Mouse (Mus musculus) brain, adult 2 months (tissue): ENCODE measurements around the gene Arhgap30.

Experiments
- DNase-seq: peaks from one replicate; pipeline ENCODE4 v3.0.0; 2011; ENCODE audit warnings: low read depth, low spot score

The Arhgap30 gene

DNA sequence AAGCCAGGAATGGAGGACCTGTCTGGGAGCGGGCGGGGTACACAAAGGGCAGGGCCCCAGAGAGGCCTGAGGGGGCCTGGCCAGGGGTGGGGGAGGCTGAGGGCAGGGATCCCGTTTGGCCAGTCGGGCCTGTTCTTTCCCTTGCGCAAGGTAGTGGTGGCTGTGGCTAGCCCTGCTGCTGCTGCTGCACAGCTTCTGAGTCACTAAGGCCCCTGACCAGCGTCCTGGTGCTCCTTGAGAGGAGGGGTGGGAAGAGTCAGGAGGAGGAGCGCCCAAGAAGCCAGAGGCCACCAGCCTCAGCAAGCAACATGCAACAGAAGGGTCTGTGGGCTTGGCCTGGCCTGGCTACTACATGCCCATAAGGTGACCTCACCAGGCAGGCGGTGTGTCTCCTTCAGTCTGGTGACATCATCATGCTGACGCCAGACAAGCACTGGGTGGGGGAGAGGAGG lies 13.1 kb upstream of the Arhgap30 start:
- DNase-seq = no peak

DNA sequence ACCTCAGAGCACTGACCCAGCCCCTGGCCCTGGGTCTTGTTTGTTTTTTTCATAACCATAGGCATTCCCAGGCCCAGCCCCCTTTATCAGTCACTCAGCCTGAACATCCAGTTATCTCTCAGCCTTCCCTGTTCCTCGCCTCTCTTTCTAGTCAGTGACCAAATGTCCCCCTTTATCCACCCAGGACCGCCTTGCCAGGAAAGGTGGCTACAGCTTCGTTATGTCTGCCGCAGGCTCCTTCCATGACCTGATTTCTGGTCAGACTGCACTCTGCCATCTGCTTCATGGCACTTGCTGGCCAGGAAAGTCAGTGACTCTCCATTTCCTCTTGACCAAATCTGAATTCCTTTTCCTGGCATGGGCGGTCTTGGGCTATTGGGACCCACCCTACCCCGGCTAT lies 10.5 kb upstream of the Arhgap30 start:
- peak; percentile 81 for DNase-seq

DNA sequence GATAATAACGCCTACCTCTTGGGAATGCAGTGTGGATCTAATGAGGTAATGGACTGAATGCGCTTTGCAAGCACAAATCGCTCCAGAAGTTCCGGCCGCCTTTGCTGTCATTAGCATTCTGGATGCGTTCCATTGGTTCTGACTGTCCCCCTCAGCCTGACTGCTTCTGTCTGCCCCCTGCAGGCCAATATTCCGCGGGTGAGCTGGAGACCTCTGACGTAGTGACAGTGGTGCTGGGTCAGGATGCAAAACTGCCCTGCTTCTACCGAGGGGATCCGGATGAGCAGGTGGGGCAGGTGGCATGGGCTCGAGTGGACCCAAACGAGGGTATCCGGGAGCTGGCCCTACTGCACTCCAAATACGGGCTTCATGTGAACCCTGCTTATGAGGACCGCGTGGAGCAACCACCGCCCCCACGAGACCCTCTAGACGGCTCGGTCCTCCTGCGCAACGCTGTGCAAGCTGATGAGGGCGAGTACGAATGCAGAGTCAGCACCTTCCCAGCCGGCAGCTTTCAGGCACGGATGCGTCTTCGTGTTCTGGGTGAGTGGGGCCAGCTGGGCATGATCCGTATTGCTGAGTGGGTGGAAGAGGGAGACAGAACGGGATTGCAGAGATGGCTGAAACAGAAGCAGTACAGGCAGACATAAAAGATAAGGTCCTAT lies 8.7 kb upstream of the Arhgap30 start:
- DNase-seq = peak; percentile 95

DNA sequence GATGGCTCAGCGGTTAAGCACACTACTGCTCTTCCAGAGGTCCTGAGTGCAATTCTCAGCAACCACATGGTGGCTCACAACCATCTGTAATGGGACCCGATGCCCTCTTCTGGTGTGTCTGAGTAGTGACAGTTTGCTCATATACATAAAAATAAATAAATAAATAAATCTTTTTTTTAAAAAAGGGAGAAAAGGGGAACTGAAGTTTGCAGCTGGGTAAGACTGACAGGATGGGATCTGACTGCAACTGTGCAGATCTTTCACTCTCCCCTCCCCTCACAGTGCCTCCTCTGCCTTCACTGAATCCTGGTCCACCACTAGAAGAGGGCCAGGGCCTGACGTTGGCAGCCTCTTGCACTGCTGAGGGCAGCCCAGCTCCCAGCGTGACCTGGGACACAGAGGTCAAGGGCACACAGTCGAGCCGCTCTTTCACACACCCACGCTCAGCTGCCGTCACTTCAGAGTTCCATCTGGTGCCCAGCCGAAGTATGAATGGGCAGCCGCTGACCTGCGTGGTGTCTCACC lies 6.6 kb upstream of the Arhgap30 start:
- DNase-seq = no peak

DNA sequence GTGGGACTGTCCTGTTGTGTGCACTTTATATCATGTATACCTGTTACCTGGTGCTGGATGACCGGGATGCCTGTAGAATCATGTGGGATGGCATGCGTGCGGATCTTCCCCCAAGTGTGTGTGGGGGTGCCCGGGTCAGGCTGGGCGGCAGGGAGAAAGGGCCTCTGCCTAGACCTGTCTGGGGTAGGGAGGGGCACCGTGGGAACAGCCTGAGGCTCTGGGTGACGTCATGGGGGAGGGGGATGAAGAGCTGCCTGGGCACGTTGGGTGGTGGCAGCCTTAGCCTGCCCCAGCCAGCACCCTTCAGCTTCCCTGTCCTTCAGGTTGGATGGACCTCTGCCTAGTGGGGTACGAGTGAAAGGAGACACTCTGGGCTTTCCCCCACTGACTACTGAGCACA lies 4.4 kb upstream of the Arhgap30 start:
- DNase-seq = no peak

DNA sequence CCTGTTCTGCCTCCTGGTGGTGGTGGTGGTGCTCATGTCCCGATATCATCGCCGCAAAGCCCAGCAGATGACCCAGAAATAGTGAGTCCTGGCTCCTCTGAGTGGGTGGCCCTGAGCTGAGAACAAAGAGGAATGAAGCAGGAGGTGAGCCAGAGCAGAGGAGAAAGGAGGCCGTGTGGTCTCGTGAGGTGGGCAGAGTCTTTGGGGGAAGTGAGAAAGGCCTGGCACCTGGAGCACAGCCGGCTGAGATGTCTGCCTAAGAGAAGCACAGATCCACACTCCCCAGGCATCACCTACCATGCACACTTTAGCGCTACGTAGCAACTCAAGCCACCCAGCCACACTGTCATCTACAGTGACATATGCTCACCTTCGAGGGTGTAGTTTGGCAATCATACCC lies 3.6 kb upstream of the Arhgap30 start:
- DNase-seq = no peak

DNA sequence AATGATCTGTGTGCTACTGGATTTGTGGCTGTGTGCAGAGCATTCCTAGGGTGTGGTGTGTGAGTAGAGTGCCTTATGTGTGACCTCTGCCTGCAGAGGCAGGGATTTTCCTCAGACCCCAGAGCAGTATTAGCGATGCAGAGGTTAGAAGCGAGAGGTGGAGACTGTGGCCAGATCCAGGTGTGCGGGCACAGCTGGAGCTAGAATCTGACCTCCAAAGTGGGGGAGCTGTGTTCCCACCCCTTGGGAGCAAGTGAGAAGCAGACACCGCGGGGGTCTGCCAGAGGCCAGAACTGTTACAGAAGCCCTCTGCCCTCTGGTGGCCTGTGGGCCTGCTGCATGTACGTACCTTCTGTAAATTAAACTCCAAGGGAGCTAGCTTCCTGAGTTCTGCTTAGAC lies 1.7 kb upstream of the Arhgap30 start:
- DNase-seq = no peak

DNA sequence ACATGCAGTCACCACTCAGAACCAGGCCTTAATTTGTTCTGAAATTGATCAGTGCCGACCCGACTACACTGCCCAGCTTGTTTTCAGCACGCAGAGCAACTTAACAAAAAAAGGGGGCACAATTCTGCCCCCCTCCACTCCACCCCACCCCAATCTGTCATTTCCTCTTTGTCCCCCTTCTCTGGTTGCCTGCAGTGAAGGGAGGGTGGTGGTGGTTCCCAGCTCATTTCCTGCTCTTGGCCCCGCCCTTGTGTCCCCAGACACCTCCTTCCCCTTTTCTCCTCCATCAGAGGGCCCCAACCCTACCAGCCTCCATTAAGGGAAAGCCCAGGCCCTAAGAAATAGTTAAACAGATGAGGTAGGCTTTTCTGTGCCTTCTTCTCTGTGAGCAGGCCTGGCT lies 1.3 kb downstream of the Arhgap30 start:
- DNase-seq = peak; percentile 32

DNA sequence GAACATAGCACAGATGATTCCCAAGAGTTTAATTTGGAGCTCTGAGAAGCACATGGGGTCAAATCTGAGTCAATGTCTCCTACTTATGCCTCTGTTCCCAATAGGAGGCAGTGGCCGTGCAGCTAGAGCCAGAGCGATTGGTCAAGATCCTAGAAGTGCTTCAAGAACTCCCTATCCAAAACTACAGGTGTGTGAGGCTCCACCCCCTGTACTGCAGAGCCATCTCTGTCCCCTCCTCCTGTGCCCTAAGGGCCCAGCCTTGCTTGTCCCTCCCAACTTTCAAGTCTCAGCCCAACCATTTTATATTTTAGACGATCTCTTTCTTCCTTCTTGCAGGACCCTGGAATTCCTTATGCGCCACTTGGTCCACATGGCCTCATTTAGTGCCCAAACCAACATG lies 13.1 kb downstream of the Arhgap30 start:
- DNase-seq = no peak

DNA sequence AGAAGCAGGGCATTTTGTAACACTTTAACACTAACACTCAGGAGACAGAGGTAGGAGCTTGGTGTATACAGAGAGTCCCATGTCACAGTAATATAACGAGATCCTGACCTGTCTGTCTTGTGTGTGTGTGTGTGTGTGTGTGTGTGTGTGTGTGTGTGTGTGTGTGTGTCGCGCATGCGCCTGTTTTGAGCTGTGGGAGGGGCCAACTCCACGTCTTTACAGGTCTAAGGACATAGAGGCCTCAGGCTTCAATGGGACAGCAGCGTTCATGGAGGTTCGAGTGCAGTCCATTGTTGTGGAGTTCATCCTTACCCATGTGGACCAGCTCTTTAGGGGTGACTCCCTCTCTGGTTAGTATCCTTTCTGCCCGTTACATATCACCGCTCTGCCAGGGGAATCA lies 14.2 kb downstream of the Arhgap30 start:
- DNase-seq = no peak

DNA sequence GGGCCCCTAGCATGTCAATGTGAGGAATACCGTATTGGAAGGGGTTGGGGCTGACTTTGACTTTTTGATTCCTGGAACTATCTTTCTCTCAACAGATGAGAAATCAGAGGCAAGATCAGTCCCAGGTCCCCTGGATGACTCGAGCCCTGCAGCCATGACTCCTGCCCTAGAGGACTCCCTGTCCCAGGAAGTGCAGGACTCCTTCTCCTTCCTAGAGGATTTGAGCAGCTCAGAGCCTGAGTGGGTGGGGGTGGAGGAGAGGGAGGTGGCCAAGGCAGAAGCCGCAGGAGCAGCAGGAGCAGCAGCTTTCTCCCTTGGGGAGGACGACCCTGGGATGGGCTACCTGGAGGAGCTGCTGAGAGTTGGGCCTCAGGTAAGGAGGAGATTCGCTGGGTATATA lies 18.5 kb downstream of the Arhgap30 start:
- DNase-seq = no peak

DNA sequence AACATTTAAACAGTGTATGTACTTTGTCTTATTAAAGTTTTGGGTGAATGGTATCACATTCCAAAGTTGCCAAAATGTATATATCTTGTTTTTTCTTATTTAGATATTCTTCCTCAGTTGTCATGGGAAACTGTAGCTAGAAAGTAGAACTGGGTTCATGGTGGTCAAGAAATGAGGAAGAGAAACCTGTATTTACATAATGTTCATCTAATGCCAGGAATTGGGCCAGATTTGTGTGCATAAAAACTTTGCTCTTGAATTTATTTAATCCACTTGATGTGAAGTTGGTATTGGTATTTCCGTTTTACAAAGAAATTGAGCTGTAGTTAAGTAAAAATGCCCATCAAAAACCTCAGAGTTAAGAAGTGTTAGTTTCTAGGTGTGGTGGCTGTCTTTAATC lies 21.5 kb downstream of the Arhgap30 start:
- DNase-seq = no peak

DNA sequence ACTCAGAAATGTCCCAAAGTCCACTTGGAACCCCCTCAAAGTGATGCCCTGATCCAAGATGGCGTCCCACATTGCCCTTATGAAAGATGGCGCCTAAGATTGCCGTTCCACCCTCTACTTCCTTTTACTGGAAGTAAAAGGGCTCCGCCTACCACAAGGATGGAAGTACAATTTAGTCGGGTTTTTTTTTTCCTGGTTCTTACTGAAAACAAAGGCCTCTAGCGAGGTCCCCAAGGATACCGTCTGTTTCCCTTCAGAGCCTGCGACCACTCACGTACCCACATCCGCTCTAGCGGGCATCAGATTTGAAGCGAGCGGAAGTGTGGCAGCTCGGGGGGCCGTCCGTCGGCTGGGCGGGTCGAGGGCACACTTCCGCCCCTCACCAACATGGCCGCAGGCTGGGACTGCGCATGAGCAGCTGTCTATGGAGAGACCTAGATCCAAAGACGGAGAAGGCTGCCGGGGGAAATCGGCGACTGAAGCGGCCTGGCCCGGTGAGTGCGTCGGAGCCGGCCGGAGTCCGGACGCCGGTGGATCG lies 22.3 kb downstream of the Arhgap30 start, which contains the start of gene Usf1:
TSS of gene Usf1 (plus strand) at position 367 of the 538 bp plus-strand sequence.
- peak; percentile 98 for DNase-seq

DNA sequence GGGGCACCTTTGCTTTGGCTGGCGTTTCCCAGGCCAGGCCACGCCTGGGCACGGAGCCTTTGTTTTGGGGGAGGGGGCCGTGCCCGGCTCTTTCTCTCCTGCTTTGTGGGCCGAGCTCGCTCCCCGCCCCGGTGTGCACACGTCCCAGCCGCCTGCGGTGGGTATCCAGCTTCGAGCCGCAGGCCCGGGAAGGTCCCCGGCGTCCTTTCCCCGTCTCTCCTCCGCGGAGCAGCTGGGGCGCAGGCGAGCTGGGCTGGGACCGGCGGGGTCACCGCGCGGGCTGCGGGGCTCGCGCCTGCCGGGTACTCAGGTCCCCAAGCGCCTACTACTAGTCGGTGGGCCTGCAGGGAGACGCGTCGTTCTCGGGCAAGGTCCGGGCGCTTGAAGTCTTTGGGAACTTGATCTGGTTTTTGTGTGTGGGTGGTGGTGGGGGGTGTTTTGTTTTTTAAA lies 22.8 kb downstream of the Arhgap30 start:
- DNase-seq = no peak

DNA sequence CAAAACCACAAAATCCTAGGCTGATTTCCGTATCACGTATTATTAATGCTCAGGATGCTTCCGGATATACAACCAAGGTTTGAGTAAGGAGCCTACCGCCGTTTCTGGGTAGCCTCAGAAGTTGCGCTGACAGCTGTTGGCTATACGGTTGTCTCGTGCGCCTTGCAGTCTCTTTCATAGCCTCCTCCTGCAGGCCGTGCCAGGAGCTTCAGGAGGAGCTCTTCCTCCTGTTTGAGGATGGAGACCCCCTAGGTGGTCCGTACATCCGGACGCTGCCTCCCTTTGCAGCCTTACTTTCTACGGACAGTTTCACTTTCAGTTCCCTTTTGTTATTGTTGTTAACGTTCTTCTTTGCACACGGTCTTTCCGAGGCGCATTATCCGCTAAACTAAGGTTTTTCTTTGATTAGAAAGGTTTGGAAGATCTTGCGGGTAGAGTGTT lies 23.3 kb downstream of the Arhgap30 start:
- DNase-seq = peak; percentile 58

DNA sequence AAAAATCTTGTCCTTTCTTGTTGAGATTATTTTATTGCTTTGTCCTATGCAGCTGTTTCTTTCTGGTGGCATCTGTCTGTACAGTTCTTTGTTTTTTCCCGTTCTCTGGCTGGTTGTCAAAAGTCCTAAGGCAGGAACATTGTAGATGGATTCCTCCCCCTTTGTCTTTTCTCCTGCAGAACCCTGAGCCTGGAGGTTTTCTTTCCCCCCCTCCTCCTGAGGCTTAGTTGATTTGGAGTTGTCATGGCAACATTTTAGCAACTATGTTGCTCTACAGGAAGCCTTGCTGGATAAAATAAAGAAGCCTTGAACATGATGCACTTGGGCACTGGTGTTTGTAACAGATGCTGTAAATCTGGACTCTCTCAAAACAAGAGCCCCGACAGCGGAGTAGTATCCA lies 23.7 kb downstream of the Arhgap30 start:
- peak; percentile 75 for DNase-seq

DNA sequence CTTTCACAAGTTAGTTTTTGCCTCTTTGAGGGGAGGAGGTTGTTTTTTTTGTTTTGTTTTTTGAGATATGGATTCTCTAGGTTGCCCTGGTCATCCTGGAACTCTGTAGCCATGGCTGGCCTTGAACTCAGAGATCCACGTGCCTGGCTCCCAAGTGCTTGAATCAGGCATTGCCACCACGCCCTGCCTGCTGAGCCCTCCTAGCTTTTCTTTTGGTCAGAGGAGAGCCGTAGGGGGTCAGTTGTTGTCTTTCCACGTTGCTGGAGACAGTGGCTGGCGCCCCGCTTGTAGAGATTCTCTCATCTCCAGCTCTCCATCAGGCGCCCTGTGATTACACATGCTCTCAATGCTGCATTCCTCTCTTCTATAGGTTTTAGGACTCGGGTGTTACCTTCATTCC lies 24.9 kb downstream of the Arhgap30 start:
- no peak for DNase-seq

DNA sequence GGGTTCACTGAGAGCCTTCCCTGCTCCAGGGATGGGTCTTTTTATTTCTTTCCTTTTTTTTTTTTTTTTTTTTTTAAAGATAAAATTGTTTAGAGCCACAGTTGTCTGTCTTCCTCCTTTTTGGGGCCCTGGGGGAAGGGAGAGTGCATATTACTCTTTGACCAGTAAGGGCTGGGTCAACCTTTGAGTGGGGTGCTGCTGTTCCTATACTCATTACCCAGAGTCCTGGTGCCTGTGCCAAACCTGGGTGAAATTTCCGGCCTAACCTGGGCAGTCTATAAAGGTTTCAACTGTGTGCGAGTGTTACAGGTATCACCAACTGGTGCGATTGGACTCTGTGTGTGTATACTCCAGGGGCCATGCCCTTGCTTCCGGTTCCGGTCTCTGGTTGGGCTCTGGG lies 29.9 kb downstream of the Arhgap30 start, which contains the start of gene Tstd1:
TSS of gene Tstd1 (plus strand) at position 213 of the 400 bp plus-strand sequence.
- DNase-seq = no peak

DNA sequence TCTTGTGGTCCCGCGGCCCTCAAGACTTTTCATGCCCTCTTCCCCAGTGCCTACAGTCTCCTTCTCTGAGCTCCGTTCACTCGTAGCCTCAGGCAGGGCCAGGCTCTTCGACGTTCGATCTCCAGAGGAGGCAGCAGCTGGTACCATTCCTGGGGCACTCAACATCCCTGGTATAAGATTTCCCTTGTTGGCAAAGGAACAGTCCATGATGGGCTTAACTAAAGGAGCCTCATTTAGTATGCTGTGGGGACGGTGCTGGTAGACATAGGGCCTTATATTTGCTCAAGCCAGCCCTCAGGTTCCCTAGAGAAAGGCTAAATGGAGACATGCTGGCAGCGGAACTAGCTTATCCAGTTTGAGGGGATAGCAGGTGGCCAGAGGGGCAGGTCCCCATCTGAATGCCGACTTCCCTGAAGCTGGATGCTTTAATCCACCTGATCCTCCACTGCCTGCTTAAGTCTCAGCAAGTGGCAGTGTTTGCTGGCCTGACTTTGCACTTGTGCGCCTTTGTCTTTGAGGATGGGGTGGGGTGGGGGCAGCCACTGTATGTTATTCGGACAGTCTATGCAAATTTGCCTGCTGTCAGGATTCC lies 30.6 kb downstream of the Arhgap30 start:
- DNase-seq = no peak

DNA sequence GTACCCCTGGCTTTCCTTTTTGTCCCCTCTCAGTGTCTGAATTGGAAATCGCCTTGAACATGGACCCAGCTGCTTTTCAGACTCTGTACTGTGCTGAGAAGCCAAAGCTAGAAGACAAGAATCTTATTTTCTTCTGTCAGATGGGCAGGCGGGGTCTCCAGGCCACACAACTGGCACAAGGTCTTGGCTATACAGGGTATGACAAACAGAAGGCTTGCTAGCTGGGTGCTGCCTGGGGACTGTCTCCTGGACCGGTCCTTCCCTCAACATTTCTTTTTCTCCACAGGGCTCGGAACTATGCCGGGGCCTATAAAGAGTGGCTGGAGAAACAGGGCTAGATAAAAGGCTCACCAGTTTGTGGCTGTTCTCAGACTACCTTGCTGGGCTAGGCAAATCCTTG lies 31.2 kb downstream of the Arhgap30 start:
- no peak for DNase-seq

DNA sequence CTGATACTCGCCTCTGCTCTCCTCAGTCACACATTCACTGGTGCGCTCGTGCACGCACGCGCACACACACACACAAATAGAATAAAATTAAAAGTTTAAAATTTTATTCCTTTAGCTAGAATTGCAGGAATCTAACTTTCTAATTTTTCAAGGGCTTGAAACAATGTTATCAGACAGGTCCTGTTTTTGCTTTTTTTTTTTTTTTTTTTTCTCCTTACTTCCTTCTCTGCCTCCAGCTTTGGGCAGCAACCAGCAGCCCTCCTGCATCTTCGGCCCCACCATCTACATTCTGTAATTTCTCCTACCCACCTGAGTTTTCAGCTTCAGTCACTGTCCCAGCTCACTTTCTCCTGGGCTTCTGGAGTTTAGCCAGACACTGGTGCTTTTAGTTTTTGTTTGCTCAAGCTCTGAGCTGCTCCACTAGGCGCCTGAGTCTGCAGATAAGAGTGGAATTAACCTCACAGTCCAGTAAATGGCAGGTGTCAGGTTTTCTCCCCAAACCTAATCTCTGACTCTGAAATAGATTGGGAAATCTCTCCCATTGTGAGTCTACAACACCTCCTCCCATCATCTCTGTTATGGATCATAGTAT lies 33.8 kb downstream of the Arhgap30 start:
- DNase-seq = no peak

DNA sequence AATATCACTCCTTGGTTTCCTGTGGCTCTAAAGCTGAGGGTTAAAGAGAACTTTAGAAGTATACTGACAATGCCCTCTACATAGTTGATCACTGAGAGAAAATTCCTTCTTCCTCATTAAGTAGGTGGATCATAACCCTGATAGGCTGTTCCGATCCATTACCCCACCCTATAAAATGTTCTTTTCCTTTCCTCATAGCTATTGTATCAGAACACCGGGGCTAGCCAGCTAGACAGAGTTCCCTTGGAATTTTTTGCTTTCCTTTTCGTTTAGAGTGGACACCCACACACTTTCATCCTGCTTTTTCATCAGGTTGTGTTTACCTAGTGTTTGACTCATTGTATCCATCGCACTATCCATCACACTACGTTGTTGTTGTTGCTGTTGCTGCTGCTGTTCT lies 35.9 kb downstream of the Arhgap30 start:
- no peak for DNase-seq
